Mouse (Mus musculus) intestine, embryonic 16.5 days (tissue): ENCODE measurements at regions not wholly inside any gene's neighbourhood (a gene's known extent, or its start where the extent isn't known, plus 50 kb on each side); places are given as distances from the start of the nearest gene placed in this dataset.

ENCODE experiments used
- ATAC-seq: fragments of 200-750 bp; cut with Nextera tagmentation; 2 replicates; pipeline ENCODE4 v1.8.0; 2017; ENCODE audit warnings: moderate TSS enrichment, moderate library complexity
- H3K27ac ChIP-seq: fragments of 300-500 bp; sonication (generic); 2 replicates; pipeline ENCODE4 v1.5.1; 2014; ENCODE audit warnings: mild to moderate bottlenecking, low read length
- H3K27me3 ChIP-seq: fragments of 300-500 bp; sonication (generic); replicated peaks from 2 replicates; pipeline ENCODE4 v1.6.1; 2014; ENCODE audit warnings: low read length, control low read depth, mixed read lengths; ENCODE audit not compliant: control insufficient read depth, insufficient read depth
- H3K36me3 ChIP-seq: fragments of 300-500 bp; sonication (generic); 2 replicates; pipeline ENCODE4 v1.6.1; 2014; ENCODE audit warnings: low read length, control low read depth; ENCODE audit not compliant: control insufficient read depth, insufficient read depth
- H3K4me1 ChIP-seq: fragments of 300-500 bp; sonication (generic); 2 replicates; pipeline ENCODE4 v1.6.1; 2014; ENCODE audit warnings: low read length, control low read depth, mixed read lengths; ENCODE audit not compliant: control insufficient read depth, insufficient read depth
- H3K4me2 ChIP-seq: fragments of 300-500 bp; sonication (generic); 2 replicates; pipeline ENCODE4 v1.6.1; 2014; ENCODE audit warnings: low read depth, low read length, control low read depth
- H3K4me3 ChIP-seq: fragments of 300-500 bp; sonication (generic); 2 replicates; pipeline ENCODE4 v1.5.1; 2014; ENCODE audit warnings: mild to moderate bottlenecking, low read length
- H3K9ac ChIP-seq: fragments of 300-500 bp; sonication (generic); 2 replicates; pipeline ENCODE4 v1.6.1; 2014; ENCODE audit warnings: low read depth, low read length
- H3K9me3 ChIP-seq: fragments of 300-500 bp; sonication (generic); 2 replicates; pipeline ENCODE4 v1.6.1; 2016; ENCODE audit warnings: low read length, control low read depth; ENCODE audit not compliant: control insufficient read depth
- WGBS: fragments of 180-500 bp; shearing (Covaris S2); extraction: QIAGEN DNeasy Blood & Tissue Kit; methylation state at CpG from one replicate; pipeline ENCODE4 v1.1.7; 2014; 5-methylcytosine and 5-hydroxymethylcytosine counted together

- H3K4me2 ChIP-seq = no peak overlapping the region
- H3K4me1 ChIP-seq = peaks cover 16% of the 10 kb centered on the region
- H3K27me3 ChIP-seq = no peaks in the 10 kb centered on the region
- H3K36me3 ChIP-seq = no peaks in the 10 kb centered on the region
- WGBS = 55% methylated on average over 5 of the region's 5 CpGs
- ATAC-seq = no peak
- no peak overlapping the region for H3K4me3 ChIP-seq
- H3K9ac ChIP-seq = no peak overlapping the region
- no peaks in the 10 kb centered on the region for H3K9me3 ChIP-seq
- H3K27ac ChIP-seq = no peak overlapping the region
Measured at GRCm38 (mm10) chr2:144182108-144182507, 88.4 kb upstream of the Mgme1 start.

GRCm38 (mm10) chr2:144182542-144182941, 87.9 kb upstream of the Mgme1 start:
- H3K4me1 ChIP-seq = peaks cover 13% of the 10 kb centered on the region; the same call in 1 of the 2 replicates
- H3K27ac ChIP-seq = no peak overlapping the region
- no peaks in the 10 kb centered on the region for H3K9me3 ChIP-seq
- no peak overlapping the region for H3K4me2 ChIP-seq
- H3K27me3 ChIP-seq = no peaks in the 10 kb centered on the region
- H3K36me3 ChIP-seq = no peaks in the 10 kb centered on the region
- WGBS = 76% methylated on average over 7 of the region's 7 CpGs
- H3K9ac ChIP-seq = no peak overlapping the region
- H3K4me3 ChIP-seq = no peak overlapping the region
- ATAC-seq = no peak

GRCm38 (mm10) chr2:144183371-144183944, 87.0 kb upstream of the Mgme1 start:
- no peak overlapping the region for H3K4me3 ChIP-seq
- H3K36me3 ChIP-seq = no peaks in the 10 kb centered on the region
- WGBS = 73% methylated on average over 5 of the region's 5 CpGs
- 0 out of 2 replicates have a peak, but pooled peaks cover 14% of the 10 kb centered on the region for H3K4me1 ChIP-seq
- 0 out of 2 replicates have a peak, but pooled peaks have one; percentile 20 for ATAC-seq
- no peak overlapping the region for H3K27ac ChIP-seq
- H3K27me3 ChIP-seq = no peaks in the 10 kb centered on the region
- H3K4me2 ChIP-seq = no peak overlapping the region
- H3K9me3 ChIP-seq = no peaks in the 10 kb centered on the region
- H3K9ac ChIP-seq = no peak overlapping the region

DNA sequence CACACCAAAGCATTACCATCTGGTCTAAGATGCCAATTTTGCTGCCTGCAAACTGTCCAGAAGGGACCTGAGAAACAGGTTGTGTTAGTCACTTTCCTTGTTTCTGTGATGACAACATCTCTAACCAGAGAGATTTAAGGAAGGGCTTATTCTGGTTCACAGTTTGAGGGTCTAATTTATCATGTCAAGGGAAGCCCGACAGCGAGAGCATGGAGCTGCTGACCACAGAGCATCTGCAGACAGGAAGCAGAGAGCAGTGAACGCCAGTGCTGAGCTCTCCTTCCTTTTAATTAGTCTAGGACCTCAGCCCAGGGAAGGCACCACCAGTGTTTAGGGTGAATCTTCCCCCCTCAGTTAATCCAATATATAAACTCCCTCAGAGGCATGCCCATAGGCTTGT, 85.3 kb upstream of the Mgme1 start:
- 63% methylated on average over 3 of the region's 3 CpGs for WGBS
- H3K36me3 ChIP-seq = no peaks in the 10 kb centered on the region
- H3K4me1 ChIP-seq = 0 out of 2 replicates have a peak, but pooled peaks cover 14% of the 10 kb centered on the region
- ATAC-seq = no peak
- no peak overlapping the region for H3K9ac ChIP-seq
- no peak overlapping the region for H3K4me3 ChIP-seq
- no peaks in the 10 kb centered on the region for H3K9me3 ChIP-seq
- H3K27ac ChIP-seq = no peak overlapping the region
- H3K27me3 ChIP-seq = no peaks in the 10 kb centered on the region
- H3K4me2 ChIP-seq = no peak overlapping the region

GRCm38 (mm10) chr2:144186426-144186825, 84.0 kb upstream of the Mgme1 start:
- Histone ChIP-seq H3K27ac (no peak overlapping the region), H3K9me3 (no peaks in the 10 kb centered on the region), H3K4me3 (no peak overlapping the region), H3K36me3 (no peaks in the 10 kb centered on the region), H3K4me2 (no peak overlapping the region), H3K9ac (no peak overlapping the region), H3K4me1 (peaks cover 22% of the 10 kb centered on the region; the same call in 1 of the 2 replicates), H3K27me3 (no peaks in the 10 kb centered on the region)
- peak; percentile 67 for ATAC-seq
- WGBS = 82% methylated on average over 3 of the region's 3 CpGs

DNA sequence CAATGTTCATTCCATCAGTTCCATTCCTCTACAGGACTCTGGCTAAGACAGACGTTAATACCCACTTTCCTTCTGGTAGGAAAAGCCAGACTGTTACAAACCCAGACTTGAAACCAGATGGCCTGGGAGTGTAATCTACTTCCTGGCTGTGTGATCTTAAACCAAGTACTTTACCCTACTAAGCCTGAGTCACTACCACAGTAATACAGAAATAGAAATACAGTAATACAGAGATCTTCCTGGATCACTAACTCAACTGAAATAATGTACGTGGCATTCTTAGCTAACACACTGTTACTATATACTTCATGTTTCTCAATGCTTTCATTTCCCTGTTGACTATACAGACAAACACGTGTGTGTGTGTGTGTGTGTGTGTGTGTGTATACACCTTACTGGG, 82.4 kb upstream of the Mgme1 start:
- 55% methylated on average over 3 of the region's 3 CpGs for WGBS
- Histone ChIP-seq H3K4me2 (no peak overlapping the region), H3K4me1 (peaks cover 27% of the 10 kb centered on the region; the same call in 1 of the 2 replicates), H3K27ac (no peak overlapping the region), H3K4me3 (no peak overlapping the region), H3K9ac (no peak overlapping the region), H3K27me3 (no peaks in the 10 kb centered on the region), H3K9me3 (no peaks in the 10 kb centered on the region), H3K36me3 (no peaks in the 10 kb centered on the region)
- peak; percentile 37 for ATAC-seq

- H3K4me2 ChIP-seq = no peak overlapping the region
- H3K9me3 ChIP-seq = no peaks in the 10 kb centered on the region
- peaks cover 27% of the 10 kb centered on the region; the same call in 1 of the 2 replicates for H3K4me1 ChIP-seq
- H3K36me3 ChIP-seq = no peaks in the 10 kb centered on the region
- no peak overlapping the region for H3K27ac ChIP-seq
- no peak overlapping the region for H3K4me3 ChIP-seq
- ATAC-seq = no peak
- H3K27me3 ChIP-seq = no peaks in the 10 kb centered on the region
- H3K9ac ChIP-seq = no peak overlapping the region
- WGBS = 41% methylated on average over 4 of the region's 4 CpGs
Measured at GRCm38 (mm10) chr2:144188485-144188884, 82.0 kb upstream of the Mgme1 start.

- Histone ChIP-seq H3K9me3 (no peaks in the 10 kb centered on the region), H3K4me1 (peaks cover 30% of the 10 kb centered on the region; the same call in 1 of the 2 replicates), H3K27ac (no peak overlapping the region), H3K4me3 (no peak overlapping the region), H3K27me3 (no peaks in the 10 kb centered on the region), H3K9ac (no peak overlapping the region), H3K4me2 (no peak overlapping the region), H3K36me3 (no peaks in the 10 kb centered on the region)
- no peak for ATAC-seq
- WGBS = 78% methylated on average over 7 of the region's 7 CpGs
Measured at GRCm38 (mm10) chr2:144189756-144190155, 80.7 kb upstream of the Mgme1 start.

- Histone ChIP-seq H3K9ac (no peak overlapping the region), H3K4me3 (no peak overlapping the region), H3K9me3 (no peaks in the 10 kb centered on the region), H3K36me3 (no peaks in the 10 kb centered on the region), H3K27me3 (no peaks in the 10 kb centered on the region), H3K4me1 (peaks cover 40% of the 10 kb centered on the region), H3K4me2 (no peak overlapping the region), H3K27ac (no peak overlapping the region)
- WGBS = 35% methylated on average over 9 of the region's 9 CpGs
- ATAC-seq = no peak
Measured at GRCm38 (mm10) chr2:144191018-144191417, 79.4 kb upstream of the Mgme1 start.

GRCm38 (mm10) chr2:144191707-144192106, 78.8 kb upstream of the Mgme1 start:
- peaks cover 37% of the 10 kb centered on the region for H3K4me1 ChIP-seq
- no peak overlapping the region for H3K27ac ChIP-seq
- H3K4me3 ChIP-seq = no peak overlapping the region
- 62% methylated on average over 4 of the region's 4 CpGs for WGBS
- no peak overlapping the region for H3K9ac ChIP-seq
- H3K27me3 ChIP-seq = no peaks in the 10 kb centered on the region
- no peak overlapping the region for H3K4me2 ChIP-seq
- no peaks in the 10 kb centered on the region for H3K9me3 ChIP-seq
- ATAC-seq = no peak
- H3K36me3 ChIP-seq = no peaks in the 10 kb centered on the region
